Mouse (Mus musculus): ENCODE measurements around the gene Gm4064. TPM values are rescaled to one million over a fixed set of nuclear protein-coding genes. Genes with fewer than 3 reads are reported as not detected.
"Not testable (repeated sequence)": the region's sequence is repeated elsewhere in the genome, so short reads cannot be mapped to it uniquely, and the experiment has no call there.

Gm4064 gene
- polyA plus RNA-seq (2017; shearing (Covaris generic)): not detected

GRCm38 (mm10) chrY:2796105-2796504, at the start of gene Gm4064:
TSS of gene Gm4064 (minus strand) at chrY:2796205.
- not testable (repeated sequence) for ATAC-seq

- not testable (repeated sequence) for ATAC-seq
Observed at GRCm38 (mm10) chrY:2830380-2830779, 34.4 kb upstream of the Gm4064 start, which contains the start of the genes Rbmy and Gm10256. TSS of gene Rbmy (plus strand) at chrY:2830680. TSS of gene Gm10256 (plus strand) at chrY:2830699.

Other genes starting within 250 kb of the Gm4064 start
- gene H2al2c, start 197.1 kb downstream of the Gm4064 start, polyA plus RNA-seq (2017; shearing (Covaris generic)): not detected
- gene Sry, start 132.5 kb downstream of the Gm4064 start, polyA plus RNA-seq (2017; shearing (Covaris generic)): not detected
- not detected for gene H2al2b, start 75.5 kb downstream of the Gm4064 start, polyA plus RNA-seq (2017; shearing (Covaris generic))
- gene Rbmy, start 34.5 kb upstream of the Gm4064 start, polyA plus RNA-seq (2017; shearing (Covaris generic)): not detected
- not detected for gene Gm10256, start 34.5 kb upstream of the Gm4064 start, polyA plus RNA-seq (2017; shearing (Covaris generic))
- not detected for gene Gm10352, start 104.8 kb upstream of the Gm4064 start, polyA plus RNA-seq (2017; shearing (Covaris generic))
- gene Gm29289, start 136.4 kb upstream of the Gm4064 start, polyA plus RNA-seq (2017; shearing (Covaris generic)): not detected

Data from inflammation-experienced regulatory T-cells, adult 6 months (primary cell).